Mouse (Mus musculus) monocyte, adult 59 days (primary cell): ENCODE data around the gene Xirp1. TPM values are rescaled to one million over a fixed set of nuclear protein-coding genes. Genes with fewer than 3 reads are reported as not detected.

Experiments used
- total RNA-seq, 2 experiments: library from RNA; stranded (reverse); gene quantifications; one replicate each; pipeline ENCODE4 v1.2.4; 2023

The Xirp1 gene
- total RNA-seq: 1 to 10 TPM in 1 of 2 experiments, under 1 TPM in 1; 0.63 to 2.8 TPM

GRCm38 (mm10) chr9:120023086-120023811, at the start of gene Xirp1:
Gene Xirp1 (minus strand): TSS chr9:120023598.

GRCm38 (mm10) chr9:120069779-120070178, 46.4 kb upstream of the Xirp1 start, which contains the start of gene Cx3cr1:
Gene Cx3cr1 (minus strand): TSS chr9:120069879.

GRCm38 (mm10) chr9:119984536-119985011, 38.8 kb downstream of the Xirp1 start, which contains the start of gene Csrnp1:
Gene Csrnp1 (minus strand): TSS chr9:119984658.

Other genes with a start within 250 kb of the Xirp1 start
- not detected for gene Scn11a, start 198.1 kb downstream of the Xirp1 start, total RNA-seq
- gene Wdr48, start 128.7 kb downstream of the Xirp1 start, total RNA-seq: 10 to 100 TPM; 48.1 to 56.3 TPM
- gene Gorasp1, start 86.0 kb downstream of the Xirp1 start, total RNA-seq: 10 to 100 TPM in 1 of 2 experiments, 1 to 10 TPM in 1; 6.8 to 10.9 TPM
- under 1 TPM in 1 of 2 experiments, not detected in 1; 0.15 TPM for gene Ttc21a, start 86.0 kb downstream of the Xirp1 start, total RNA-seq
- gene Csrnp1, start 38.9 kb downstream of the Xirp1 start, total RNA-seq: 100 to 1,000 TPM; 118 to 123 TPM
- gene Cx3cr1, start 46.3 kb upstream of the Xirp1 start, total RNA-seq: 100 to 1,000 TPM; 261 to 284 TPM
- not detected for gene Ccr8, start 68.5 kb upstream of the Xirp1 start, total RNA-seq
- 10 to 100 TPM; 44.8 to 50.3 TPM for gene Slc25a38, start 86.8 kb upstream of the Xirp1 start, total RNA-seq
- 1,000 to 10,000 TPM; 1,179 to 1,199 TPM for gene Rpsa, start 104.1 kb upstream of the Xirp1 start, total RNA-seq
- gene Mobp, start 126.1 kb upstream of the Xirp1 start, total RNA-seq: not detected